Mouse (Mus musculus): ENCODE data around the gene Rfpl4. TPM values are rescaled to one million over a fixed set of nuclear protein-coding genes. Genes with fewer than 3 reads are reported as not detected.
"Not testable (repeated sequence)": the region's sequence is repeated elsewhere in the genome, so short reads cannot be mapped to it uniquely, and the experiment has no call there.

Gene Rfpl4
- total RNA-seq, 2 experiments from 2014 or later = not detected

- no peak for DNase-seq (ENCODE audit: low spot score in 2 of 2)
Observed at GRCm38 (mm10) chr7:5081241-5081640, 35.5 kb downstream of the Rfpl4 start.

GRCm38 (mm10) chr7:5080815-5081214, 35.9 kb downstream of the Rfpl4 start:
- no peak for DNase-seq (ENCODE audit: low spot score in 2 of 2)

GRCm38 (mm10) chr7:5080010-5080751, 36.6 kb downstream of the Rfpl4 start, which contains the start of gene Epn1:
TSS of gene Epn1 (plus strand) at chr7:5080235.
- peak; percentile 94 to 98 for DNase-seq (ENCODE audit: low spot score in 2 of 2)

- DNase-seq (ENCODE audit: low spot score in 2 of 2) = not testable (repeated sequence)
Observed at GRCm38 (mm10) chr7:5079365-5080009, 37.3 kb downstream of the Rfpl4 start.

GRCm38 (mm10) chr7:5076931-5077330, 39.8 kb downstream of the Rfpl4 start:
- DNase-seq (ENCODE audit: low spot score in 2 of 2) = no peak

GRCm38 (mm10) chr7:5074984-5075383, 41.8 kb downstream of the Rfpl4 start:
- no peak for DNase-seq (ENCODE audit: low spot score in 2 of 2)

GRCm38 (mm10) chr7:5073586-5073985, 43.2 kb downstream of the Rfpl4 start:
- DNase-seq (ENCODE audit: low spot score in 2 of 2) = no peak

GRCm38 (mm10) chr7:5064886-5065285, 51.9 kb downstream of the Rfpl4 start:
- no peak for DNase-seq (ENCODE audit: low spot score in 2 of 2)

GRCm38 (mm10) chr7:5062360-5063001, 54.3 kb downstream of the Rfpl4 start:
- DNase-seq (ENCODE audit: low spot score in 2 of 2) = peak in 1 of 2 experiments; percentile 76

GRCm38 (mm10) chr7:5061774-5062359, 54.9 kb downstream of the Rfpl4 start, which contains the start of gene U2af2:
TSS of gene U2af2 (plus strand) at chr7:5062143.
- peak; percentile 93 to 95 for DNase-seq (ENCODE audit: low spot score in 2 of 2)

- peak; percentile 99 to 100 for DNase-seq (ENCODE audit: low spot score in 2 of 2)
Observed at GRCm38 (mm10) chr7:5060944-5061773, 55.6 kb downstream of the Rfpl4 start.

GRCm38 (mm10) chr7:5060239-5060731, 56.5 kb downstream of the Rfpl4 start:
- DNase-seq (ENCODE audit: low spot score in 2 of 2) = peak; percentile 69 to 81

Small RNAs within 50 kb of the gene (microRNA-seq; reads per million reads assigned to microRNA genes)
- 0 reads per million in 2 experiments for gene Gm26217

Other genes with a start within 250 kb of the Rfpl4 start
- 1 to 10 TPM; 3.2 to 5.5 TPM for gene Isoc2b, start 246.7 kb downstream of the Rfpl4 start, total RNA-seq (2021)
- 1 to 10 TPM; 8.9 to 9.8 TPM for gene Isoc2a, start 239.8 kb downstream of the Rfpl4 start, total RNA-seq (2021)
- under 1 TPM; 0.41 to 0.44 TPM for gene Gm36210, start 210.4 kb downstream of the Rfpl4 start, total RNA-seq (2021)
- 10 to 100 TPM; 11.5 to 14.6 TPM for gene Zfp628, start 201.7 kb downstream of the Rfpl4 start, total RNA-seq (2021)
- 10 to 100 TPM; 67.8 to 76.2 TPM for gene Nat14, start 194.9 kb downstream of the Rfpl4 start, total RNA-seq (2021)
- 1 to 10 TPM; 2.7 to 2.8 TPM for gene Ssc5d, start 191.2 kb downstream of the Rfpl4 start, total RNA-seq (2021)
- gene Sbk2, start 152.5 kb downstream of the Rfpl4 start, total RNA-seq (2021) = not detected
- under 1 TPM; 0.44 to 0.67 TPM for gene Sbk3, start 145.8 kb downstream of the Rfpl4 start, total RNA-seq (2021)
- gene Zfp579, start 120.8 kb downstream of the Rfpl4 start, total RNA-seq (2021) = 10 to 100 TPM; 36.9 to 39.0 TPM
- gene Zfp524, start 102.5 kb downstream of the Rfpl4 start, total RNA-seq (2021) = 1 to 10 TPM; 5.7 to 6.4 TPM
- gene Fiz1, start 102.3 kb downstream of the Rfpl4 start, total RNA-seq (2021) = 10 to 100 TPM; 21.4 to 27.7 TPM
- not detected for gene Gm44973, start 101.5 kb downstream of the Rfpl4 start, total RNA-seq (2021)
- 10 to 100 TPM; 34.6 to 35.8 TPM for gene Zfp865, start 96.6 kb downstream of the Rfpl4 start, total RNA-seq (2021)
- 10 to 100 TPM; 65.6 to 67.2 TPM for gene Ccdc106, start 96.4 kb downstream of the Rfpl4 start, total RNA-seq (2021)
- gene 4632433K11Rik, start 82.8 kb downstream of the Rfpl4 start, total RNA-seq (2021) = not detected
- 1 to 10 TPM; 5.3 to 7.0 TPM for gene Zfp784, start 78.5 kb downstream of the Rfpl4 start, total RNA-seq (2021)
- gene Zfp580, start 65.4 kb downstream of the Rfpl4 start, total RNA-seq (2021) = 10 to 100 TPM; 57.8 to 63.2 TPM
- gene U2af2, start 54.8 kb downstream of the Rfpl4 start, total RNA-seq (2021) = 100 to 1,000 TPM; 163 to 176 TPM
- gene Epn1, start 36.7 kb downstream of the Rfpl4 start, total RNA-seq (2021) = 100 to 1,000 TPM; 479 to 480 TPM
- not detected for gene Rasl2-9, start 9.0 kb upstream of the Rfpl4 start, total RNA-seq (2021)
- gene Vmn1r55, start 32.7 kb upstream of the Rfpl4 start, total RNA-seq (2021) = not detected
- gene Vmn1r56, start 79.8 kb upstream of the Rfpl4 start, total RNA-seq (2021) = not detected
- gene Vmn1r57, start 101.5 kb upstream of the Rfpl4 start, total RNA-seq (2021) = not detected
- gene Gm5065, start 233.6 kb upstream of the Rfpl4 start, total RNA-seq (2021) = not detected
- not detected for gene Nlrp2, start 234.1 kb upstream of the Rfpl4 start, total RNA-seq (2021)